Mouse (Mus musculus) spleen, adult 2 months (tissue): ENCODE measurements at regions not wholly inside any gene's neighbourhood (a gene's known extent, or its start where the extent isn't known, plus 50 kb on each side); places are given as distances from the start of the nearest gene placed in this dataset.

Experiments
- DNase-seq, 2 experiments: peaks; one replicate each; pipeline versions ENCODE4 v3.0.0 to v3.0.0-alpha.2; 2012 to 2021; ENCODE audit warnings: low spot score in 2 of 2, low read depth in 1 of 2
- H3K27ac ChIP-seq: fragments of 200-500 bp; 2 replicates; pipeline ENCODE4 v1.5.1; 2012; ENCODE audit warnings: low read length, inconsistent platforms; ENCODE audit not compliant: insufficient read depth
- H3K27me3 ChIP-seq: fragments of 200-500 bp; 2 replicates; pipeline ENCODE4 v1.6.1; 2012; ENCODE audit warnings: mild to moderate bottlenecking, moderate library complexity, low read length, inconsistent platforms; ENCODE audit not compliant: control insufficient read depth, insufficient read depth
- H3K36me3 ChIP-seq: fragments of 200-500 bp; 2 replicates; pipeline ENCODE4 v1.6.1; 2012; ENCODE audit warnings: mild to moderate bottlenecking, low read length, inconsistent platforms; ENCODE audit not compliant: control insufficient read depth, insufficient read depth
- H3K4me1 ChIP-seq: fragments of 200-500 bp; 2 replicates; pipeline ENCODE4 v1.6.1; 2011; ENCODE audit warnings: inconsistent platforms; ENCODE audit not compliant: control insufficient read depth, insufficient read depth, insufficient read length
- H3K4me3 ChIP-seq: fragments of 200-500 bp; 2 replicates; pipeline ENCODE4 v1.5.1; 2011; ENCODE audit warnings: mild to moderate bottlenecking, inconsistent platforms; ENCODE audit not compliant: insufficient read depth, insufficient read length; ENCODE audit errors: extremely low read depth
- CTCF ChIP-seq: fragments of 200-500 bp; IDR thresholded peaks from 2 replicates; pipeline ENCODE4 v1.5.1; 2011; ENCODE audit warnings: mild to moderate bottlenecking, inconsistent platforms; ENCODE audit not compliant: insufficient read depth, insufficient read length, insufficient replicate concordance; ENCODE audit errors: extremely low read depth
- POLR2A ChIP-seq: fragments of 200-500 bp; IDR thresholded peaks from 2 replicates; pipeline ENCODE4 v1.6.1; 2011; ENCODE audit warnings: low read depth, low read length, inconsistent platforms
- WGBS: fragments of 180-500 bp; shearing (Covaris S2); methylation state at CpG from one replicate; pipeline ENCODE4 v1.1.7; 2018; 5-methylcytosine and 5-hydroxymethylcytosine counted together

- TF ChIP-seq CTCF: no peak
- TF ChIP-seq POLR2A: no peak
- Histone ChIP-seq H3K36me3 (no peaks in the 10 kb centered on the region), H3K27me3 (no peaks in the 10 kb centered on the region), H3K4me3 (no peak overlapping the region), H3K27ac (no peak overlapping the region), H3K4me1 (no peaks in the 10 kb centered on the region)
- 88% methylated on average over 2 of the region's 2 CpGs for WGBS
- DNase-seq: no peak
Observed at GRCm38 (mm10) chr19:22017425-22017824, 121.4 kb upstream of the Trpm3 start.

- no peaks in the 10 kb centered on the region for H3K27me3 ChIP-seq
- TF ChIP-seq CTCF: no peak
- no peak for TF ChIP-seq POLR2A
- DNase-seq: no peak
Observed at GRCm38 (mm10) chr19:22027577-22027976, 111.3 kb upstream of the Trpm3 start.

GRCm38 (mm10) chr19:22047657-22048056 lies 91.2 kb upstream of the Trpm3 start:
- H3K27me3 ChIP-seq: no peaks in the 10 kb centered on the region
- no peak overlapping the region for H3K27ac ChIP-seq
- no peak for TF ChIP-seq POLR2A
- TF ChIP-seq CTCF: no peak
- WGBS: 85% methylated on average over 6 of the region's 6 CpGs
- H3K4me3 ChIP-seq: no peak overlapping the region
- no peaks in the 10 kb centered on the region for H3K36me3 ChIP-seq
- H3K4me1 ChIP-seq: no peaks in the 10 kb centered on the region
- DNase-seq: no peak

More at GRCm38 (mm10) chr19:22027577-22027976, 111.3 kb upstream of the Trpm3 start:
- Histone ChIP-seq H3K4me3 (no peak overlapping the region), H3K27ac (no peak overlapping the region), H3K36me3 (no peaks in the 10 kb centered on the region), H3K4me1 (no peaks in the 10 kb centered on the region)

GRCm38 (mm10) chr19:22066302-22066701 lies 72.5 kb upstream of the Trpm3 start:
- no peaks in the 10 kb centered on the region for H3K27me3 ChIP-seq
- WGBS: 88% methylated on average over 8 of the region's 8 CpGs
- DNase-seq: no peak
- no peaks in the 10 kb centered on the region for H3K36me3 ChIP-seq
- TF ChIP-seq POLR2A: no peak
- no peak for TF ChIP-seq CTCF
- no peak overlapping the region for H3K27ac ChIP-seq
- no peak overlapping the region for H3K4me3 ChIP-seq
- H3K4me1 ChIP-seq: no peaks in the 10 kb centered on the region

DNA sequence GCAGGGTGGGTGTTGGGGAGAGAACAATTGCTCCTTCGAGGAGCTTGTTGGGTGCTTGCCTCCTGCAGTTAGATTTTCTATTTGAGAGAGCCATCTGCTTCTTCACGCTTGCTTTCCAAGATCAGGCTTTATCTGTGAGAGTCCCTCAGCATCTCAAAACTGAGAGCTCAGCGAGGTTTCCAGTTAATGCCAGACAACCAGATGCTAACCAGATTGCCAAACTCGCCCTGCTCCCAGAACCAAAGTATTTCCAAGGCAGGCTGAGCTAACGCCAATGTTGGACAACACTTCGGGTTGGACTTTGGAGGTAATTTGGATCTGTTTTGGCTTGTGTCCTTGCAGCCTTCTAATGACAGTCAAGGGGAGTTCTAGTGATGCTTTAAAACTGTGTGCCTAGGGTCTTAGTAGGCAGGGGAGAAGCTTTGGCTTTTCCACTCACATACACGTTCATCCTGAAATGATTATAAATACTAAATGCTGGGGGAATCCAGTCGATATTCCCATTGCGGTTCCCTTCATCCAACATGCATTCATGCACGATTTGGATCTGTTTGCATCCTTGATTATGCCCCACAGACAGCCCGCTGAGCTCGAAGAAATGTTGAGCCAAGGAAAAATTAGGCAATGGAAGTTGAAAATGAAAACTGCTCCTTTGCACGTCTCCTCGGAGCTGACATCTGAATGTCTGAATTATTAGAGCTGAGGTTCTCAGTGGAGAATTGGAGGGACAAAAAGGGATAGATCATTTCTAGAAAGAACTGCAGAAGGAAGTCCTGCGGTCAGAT lies 68.4 kb upstream of the Trpm3 start:
- no peak for DNase-seq
- no peaks in the 10 kb centered on the region for H3K4me1 ChIP-seq
- no peak overlapping the region for H3K4me3 ChIP-seq
- no peaks in the 10 kb centered on the region for H3K27me3 ChIP-seq
- H3K36me3 ChIP-seq: no peaks in the 10 kb centered on the region
- no peak overlapping the region for H3K27ac ChIP-seq
- TF ChIP-seq CTCF (no peak), POLR2A (no peak)
- WGBS: 84% methylated on average over 15 of the region's 15 CpGs

DNA sequence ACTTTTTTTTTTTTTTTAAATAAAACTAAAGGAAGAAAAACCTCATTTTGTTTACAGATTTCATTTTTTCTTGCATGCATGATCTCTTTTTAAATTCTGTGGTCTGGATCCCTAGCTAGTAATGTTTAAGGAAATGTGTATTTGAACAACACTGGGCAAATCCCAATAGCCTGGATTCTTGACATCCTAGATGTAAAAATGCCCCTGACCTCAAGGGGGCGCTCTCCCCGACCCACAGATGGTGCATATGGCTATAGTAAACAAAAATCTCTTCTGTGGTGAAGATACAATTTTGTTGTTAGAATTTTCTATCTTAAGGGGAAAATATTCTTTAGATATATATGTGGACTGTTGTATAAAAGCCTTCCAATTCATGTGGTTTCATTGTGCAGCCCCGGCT lies 67.1 kb upstream of the Trpm3 start:
- no peak for DNase-seq
- H3K4me1 ChIP-seq: no peaks in the 10 kb centered on the region
- H3K4me3 ChIP-seq: no peak overlapping the region
- H3K36me3 ChIP-seq: no peaks in the 10 kb centered on the region
- H3K27me3 ChIP-seq: no peaks in the 10 kb centered on the region
- no peak overlapping the region for H3K27ac ChIP-seq
- TF ChIP-seq CTCF (no peak), POLR2A (no peak)
- WGBS: 33% methylated on average over 3 of the region's 3 CpGs

GRCm38 (mm10) chr19:22074042-22074441 lies 64.8 kb upstream of the Trpm3 start:
- DNase-seq: no peak
- H3K36me3 ChIP-seq: no peaks in the 10 kb centered on the region
- no peaks in the 10 kb centered on the region for H3K4me1 ChIP-seq
- no peak overlapping the region for H3K4me3 ChIP-seq
- H3K27me3 ChIP-seq: no peaks in the 10 kb centered on the region
- 91% methylated on average over 7 of the region's 7 CpGs for WGBS
- TF ChIP-seq POLR2A (no peak), CTCF (no peak)
- H3K27ac ChIP-seq: no peak overlapping the region
